Mouse (Mus musculus) gonadal fat pad, adult 2 months (tissue): ENCODE data around the gene Abca8b. TPM values are rescaled to one million over a fixed set of nuclear protein-coding genes. Genes with fewer than 3 reads are reported as not detected.
"Not testable (repeated sequence)": the region's sequence is repeated elsewhere in the genome, so short reads cannot be mapped to it uniquely, and the experiment has no call there.

Experiments
- DNase-seq: peaks from one replicate; pipeline ENCODE4 v3.0.0-alpha.2; 2012; ENCODE audit warnings: low read depth
- polyA plus RNA-seq: library from polyadenylated mRNA; depleted of rRNA; stranded (reverse); fragments of >200 nt; gene quantifications from 2 replicates; pipeline ENCODE4 v1.2.3, GENCODE M21; 2012

Gene Abca8b
- polyA plus RNA-seq, 1 experiment = 2.5 TPM

DNA sequence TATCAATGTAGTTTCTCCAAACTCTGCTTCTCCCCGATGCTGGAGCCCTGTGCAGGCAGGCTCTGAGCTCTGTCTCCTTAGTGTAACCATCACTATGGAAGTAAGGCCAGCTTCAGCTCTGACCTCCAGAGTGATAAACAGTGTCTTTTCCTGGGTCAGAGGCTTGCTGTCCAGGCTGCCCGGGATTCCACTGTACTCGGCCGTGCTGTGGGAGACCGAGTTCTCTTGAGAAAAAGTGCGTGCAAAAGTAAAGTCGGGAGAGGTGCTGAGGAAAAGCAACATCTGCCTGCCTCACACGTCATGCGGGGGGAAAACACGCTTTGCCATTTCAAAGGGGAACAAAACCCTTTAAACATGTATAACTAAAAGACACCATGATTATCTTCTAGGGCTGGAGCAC lies 79.0 kb downstream of the Abca8b start:
- no peak for DNase-seq

DNA sequence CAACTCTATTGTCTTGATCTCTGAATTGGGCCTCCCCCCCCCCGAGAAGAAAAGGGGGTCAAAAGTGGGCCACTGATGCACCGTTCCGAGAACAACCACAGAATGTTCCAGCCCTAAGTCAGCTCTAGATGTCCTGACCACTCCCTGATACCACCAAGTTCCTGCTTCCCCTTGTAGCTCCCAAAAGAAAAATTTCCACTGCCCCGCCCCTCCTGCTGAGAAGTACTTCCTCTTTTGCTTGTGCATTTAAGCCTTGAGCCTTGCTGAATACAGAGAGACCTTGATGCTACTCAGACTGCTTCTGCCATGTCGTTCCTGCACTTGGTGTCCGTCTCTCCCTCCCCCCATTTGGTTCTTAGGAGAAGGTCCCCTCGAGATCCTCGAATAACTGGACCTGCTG lies 82.5 kb downstream of the Abca8b start:
- not testable (repeated sequence) for DNase-seq

DNA sequence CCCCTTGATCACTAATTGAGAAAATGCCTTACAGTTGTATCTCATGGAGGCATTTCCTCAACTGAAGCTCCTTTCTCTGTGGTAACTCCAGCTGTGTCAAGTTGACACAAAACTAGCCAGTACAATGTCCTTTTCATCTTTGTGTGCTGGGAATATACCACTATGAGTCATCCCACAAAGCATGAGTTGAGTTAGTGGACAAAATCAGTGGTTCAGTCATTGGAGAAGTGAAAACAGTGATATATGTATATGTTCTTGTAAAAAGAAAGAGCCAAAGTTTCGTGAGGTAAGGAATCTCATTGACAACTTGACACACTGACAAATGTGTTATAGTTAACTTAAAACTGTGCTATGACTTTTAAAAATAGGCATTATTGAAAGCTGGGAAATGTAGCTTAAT lies 83.5 kb downstream of the Abca8b start:
- DNase-seq = not testable (repeated sequence)

DNA sequence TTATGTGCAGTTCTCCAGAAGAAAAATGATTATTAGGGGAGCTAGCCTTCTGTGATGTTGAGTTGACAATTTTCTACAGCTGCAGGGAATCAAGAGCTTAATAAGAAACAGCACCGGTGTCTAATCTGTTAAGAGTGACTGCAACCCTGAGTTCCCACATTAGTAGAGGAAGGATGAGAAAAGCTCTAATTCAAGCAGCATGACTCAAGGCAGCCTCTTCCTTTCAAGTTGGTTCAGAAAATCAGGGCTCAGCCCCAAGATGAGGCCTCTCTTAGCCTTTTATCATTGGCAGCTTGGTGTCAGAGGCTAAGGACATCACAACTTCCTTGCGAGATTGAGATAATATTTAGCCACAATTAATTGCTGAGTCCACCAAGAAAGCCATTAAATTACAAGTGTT lies 85.8 kb downstream of the Abca8b start:
- DNase-seq = no peak

DNA sequence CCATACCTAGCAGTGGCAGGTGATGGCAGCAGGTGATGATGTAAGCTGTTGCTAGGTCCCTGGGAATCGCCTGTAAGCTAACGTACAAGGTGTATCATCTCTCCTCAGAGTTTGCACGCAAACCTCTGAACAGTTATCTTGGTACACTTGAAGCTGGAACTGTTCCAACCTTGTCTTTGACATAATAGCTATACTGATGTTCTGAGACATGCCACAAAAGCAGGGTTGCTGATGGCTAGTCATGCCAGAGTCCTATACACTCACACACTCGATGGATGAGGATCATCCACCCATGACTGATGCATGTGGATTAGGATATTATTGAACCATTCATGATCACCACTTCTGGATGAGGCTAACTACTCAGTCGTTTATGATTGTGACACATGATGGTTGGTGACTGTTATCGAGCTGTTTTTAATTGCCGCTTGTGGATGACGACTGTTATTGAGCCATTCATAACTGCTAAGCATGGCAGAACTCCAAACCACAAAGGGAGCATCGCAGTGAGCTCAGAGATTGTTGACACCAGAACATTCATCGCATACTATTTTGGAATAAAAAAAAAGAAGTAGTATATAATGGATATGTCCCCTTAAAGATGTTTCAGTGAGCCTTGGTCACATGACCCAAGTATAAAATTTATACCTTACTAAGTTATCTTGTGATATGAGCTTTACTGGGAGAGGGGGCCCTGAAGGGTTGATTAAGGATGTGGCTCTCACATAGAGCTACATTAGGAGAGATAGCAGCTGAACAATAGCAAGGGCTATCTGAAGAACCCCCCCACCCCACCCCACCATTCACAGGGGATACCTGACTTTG lies 87.2 kb downstream of the Abca8b start:
- no peak for DNase-seq

DNA sequence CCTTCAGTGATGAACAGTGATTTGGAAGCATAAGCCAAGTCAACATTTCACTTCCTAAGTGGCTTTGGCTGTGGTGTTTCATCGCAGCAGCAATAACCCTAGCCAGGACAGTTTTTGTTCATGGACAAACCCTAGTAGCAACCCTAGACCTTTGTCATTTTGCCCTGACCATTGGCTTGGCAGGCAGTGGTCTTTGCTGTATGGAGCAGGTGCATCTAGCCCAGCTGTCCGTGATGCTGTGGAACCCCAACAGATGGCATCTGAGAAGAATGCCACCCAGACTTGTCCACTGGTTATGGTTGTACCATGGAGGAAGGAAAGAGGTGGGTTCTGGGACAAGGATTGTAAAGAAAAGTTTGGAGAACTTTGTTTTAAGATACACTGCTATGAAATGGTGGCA lies 88.1 kb downstream of the Abca8b start:
- DNase-seq = no peak

DNA sequence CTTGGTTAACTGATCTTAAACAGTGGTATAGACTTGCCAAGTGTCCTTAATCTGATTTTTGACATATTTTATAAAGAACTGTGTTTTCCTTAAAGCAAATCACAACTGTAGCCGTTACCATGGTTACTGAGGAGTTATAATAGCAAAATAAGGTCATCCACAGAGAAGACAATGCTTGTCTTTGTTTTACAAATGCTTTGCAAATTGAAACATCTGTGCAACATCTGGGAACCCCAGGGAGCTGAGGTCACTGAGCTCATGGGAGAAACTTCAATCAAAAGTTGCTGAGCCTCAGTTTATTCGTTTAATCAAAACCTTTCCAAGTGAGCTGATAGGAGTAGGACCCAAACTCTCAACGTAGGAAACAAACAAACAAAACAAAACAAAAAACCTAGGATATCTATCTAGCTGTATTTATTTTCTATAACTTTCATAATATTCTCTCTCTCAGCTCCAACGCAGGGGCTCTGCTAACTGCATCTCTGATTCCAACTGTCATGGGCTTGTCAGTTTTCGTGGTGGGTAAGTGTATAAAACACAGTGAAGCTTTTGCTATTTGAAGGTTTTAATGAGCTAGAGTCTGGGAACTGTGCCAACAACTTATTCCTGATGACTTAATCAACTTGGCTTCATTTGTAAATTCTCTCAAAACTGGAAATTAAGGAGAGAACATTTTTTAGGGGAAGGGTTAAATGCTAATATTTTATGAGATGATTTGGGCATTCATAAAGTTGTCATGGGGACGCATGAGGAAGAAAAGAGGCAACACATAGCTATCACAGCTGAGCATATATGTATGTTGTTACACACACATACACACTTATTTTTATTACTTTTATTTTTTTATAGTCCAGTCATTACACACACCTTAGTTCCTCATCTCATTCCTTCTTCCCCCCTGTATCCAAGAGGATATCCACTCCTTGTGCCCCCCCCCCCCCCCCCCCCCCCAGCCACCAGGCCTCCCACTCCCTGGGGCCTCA lies 92.7 kb downstream of the Abca8b start:
- no peak for DNase-seq

DNA sequence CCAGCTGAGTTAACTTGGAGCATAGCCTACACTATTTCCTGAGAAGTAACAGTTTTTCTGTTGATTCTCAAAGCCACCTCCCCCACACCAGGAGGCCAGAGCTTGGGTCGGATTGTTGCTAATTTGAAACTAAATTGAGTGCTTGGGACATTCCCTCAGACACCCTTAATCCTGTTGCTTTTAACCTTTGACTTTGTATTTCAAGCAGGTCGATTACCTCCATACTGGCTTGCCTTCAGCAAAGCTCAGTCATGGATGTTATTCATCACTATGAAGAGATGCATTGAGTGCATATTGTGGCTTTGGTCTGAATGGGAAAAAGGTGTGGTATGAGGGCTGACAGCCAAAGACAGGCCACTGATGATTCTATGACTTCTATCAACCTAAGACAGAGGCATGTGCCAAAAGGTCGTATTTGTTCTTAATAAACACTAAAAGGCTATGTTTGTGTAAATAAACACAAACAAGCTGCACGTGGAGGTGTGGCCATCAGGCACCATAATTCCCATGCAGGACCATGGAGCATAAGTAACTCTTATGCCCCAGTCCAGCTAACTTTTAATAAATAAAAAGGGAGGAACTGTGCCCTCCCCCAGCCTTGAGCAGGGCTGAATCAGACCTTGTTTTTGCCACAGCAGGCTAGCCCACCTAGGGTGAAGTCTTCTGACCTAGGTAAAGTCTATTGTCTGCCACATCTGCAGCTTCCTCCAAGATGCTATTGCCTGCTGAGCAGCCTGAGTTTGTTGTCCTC lies 95.0 kb downstream of the Abca8b start:
- no peak for DNase-seq

DNA sequence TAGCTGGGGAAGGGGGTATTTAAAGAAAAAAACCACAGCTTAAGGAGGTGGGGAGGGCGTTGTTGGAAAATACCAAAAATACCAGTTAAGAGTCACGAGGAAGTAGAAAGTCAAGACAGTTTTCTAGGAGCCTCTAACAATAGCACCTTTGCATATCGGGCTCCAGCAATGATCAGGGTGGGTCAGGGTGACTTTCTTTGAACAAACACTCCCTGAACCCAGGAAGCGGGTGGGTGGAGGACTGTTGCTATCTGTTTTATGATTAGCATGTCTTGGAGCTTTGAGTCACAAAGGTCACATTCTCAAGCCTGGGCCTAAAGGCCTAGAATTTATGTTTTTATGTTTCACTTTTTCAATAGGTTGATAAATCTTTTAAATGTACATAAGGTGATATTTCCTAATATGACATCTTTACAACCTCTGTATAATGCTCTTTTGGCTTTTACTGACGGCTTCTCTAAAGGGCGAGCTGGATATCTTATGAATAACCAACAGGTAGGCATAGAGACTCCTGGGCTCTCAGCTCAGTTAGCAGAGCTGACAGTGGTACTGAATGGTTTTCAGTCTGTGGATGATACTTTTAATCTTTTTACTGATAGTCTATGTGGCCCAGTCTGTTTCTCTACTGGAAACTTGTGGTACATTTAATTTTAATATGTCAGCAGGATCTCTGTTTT lies 96.7 kb downstream of the Abca8b start:
- DNase-seq = no peak

DNA sequence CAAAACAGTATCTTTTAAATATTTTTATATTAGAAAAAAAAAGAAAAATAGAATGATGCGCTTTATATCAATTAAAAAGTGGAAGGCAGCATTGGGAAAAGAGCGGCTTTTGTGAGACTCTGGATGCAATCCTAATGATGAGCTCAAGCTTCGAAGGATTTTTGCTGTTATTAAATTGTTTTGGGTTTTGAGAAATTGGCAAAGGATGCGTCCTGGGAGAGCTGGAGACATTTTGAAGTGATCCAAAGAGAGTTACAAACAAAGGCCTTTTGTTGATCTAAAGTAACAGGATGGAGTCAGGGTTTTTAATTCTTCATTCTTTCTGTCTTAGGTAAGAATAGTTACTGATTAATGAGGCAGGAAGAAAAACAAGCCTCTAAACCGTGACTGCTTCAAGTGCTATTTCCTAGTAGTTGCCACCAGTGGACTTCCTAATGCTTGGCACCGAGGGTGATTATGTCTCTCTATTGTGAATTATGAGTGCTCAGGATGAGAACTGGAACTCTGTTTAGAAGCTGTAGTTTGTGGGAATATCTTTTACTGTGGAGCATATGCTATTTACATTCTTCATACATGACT lies 99.6 kb downstream of the Abca8b start:
- no peak for DNase-seq

DNA sequence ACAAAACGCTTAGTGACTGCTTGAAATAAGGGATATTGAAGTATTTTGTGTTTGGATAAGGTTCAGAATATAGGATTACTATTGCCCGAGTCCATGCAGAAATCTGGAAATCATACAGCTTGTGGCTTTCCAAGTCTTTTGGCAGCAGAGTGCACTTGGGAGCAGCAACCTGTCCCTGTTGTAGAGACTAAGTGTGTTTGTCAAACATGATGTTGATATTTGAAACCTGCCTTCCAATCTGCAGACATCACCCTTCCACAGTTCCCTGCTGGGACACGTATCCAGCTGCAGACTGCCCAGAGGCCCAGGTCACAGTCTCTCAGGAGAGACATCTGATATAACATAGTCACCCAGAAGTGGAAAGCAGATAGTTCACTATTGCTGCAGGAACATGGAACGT lies 100.1 kb downstream of the Abca8b start:
- no peak for DNase-seq

DNA sequence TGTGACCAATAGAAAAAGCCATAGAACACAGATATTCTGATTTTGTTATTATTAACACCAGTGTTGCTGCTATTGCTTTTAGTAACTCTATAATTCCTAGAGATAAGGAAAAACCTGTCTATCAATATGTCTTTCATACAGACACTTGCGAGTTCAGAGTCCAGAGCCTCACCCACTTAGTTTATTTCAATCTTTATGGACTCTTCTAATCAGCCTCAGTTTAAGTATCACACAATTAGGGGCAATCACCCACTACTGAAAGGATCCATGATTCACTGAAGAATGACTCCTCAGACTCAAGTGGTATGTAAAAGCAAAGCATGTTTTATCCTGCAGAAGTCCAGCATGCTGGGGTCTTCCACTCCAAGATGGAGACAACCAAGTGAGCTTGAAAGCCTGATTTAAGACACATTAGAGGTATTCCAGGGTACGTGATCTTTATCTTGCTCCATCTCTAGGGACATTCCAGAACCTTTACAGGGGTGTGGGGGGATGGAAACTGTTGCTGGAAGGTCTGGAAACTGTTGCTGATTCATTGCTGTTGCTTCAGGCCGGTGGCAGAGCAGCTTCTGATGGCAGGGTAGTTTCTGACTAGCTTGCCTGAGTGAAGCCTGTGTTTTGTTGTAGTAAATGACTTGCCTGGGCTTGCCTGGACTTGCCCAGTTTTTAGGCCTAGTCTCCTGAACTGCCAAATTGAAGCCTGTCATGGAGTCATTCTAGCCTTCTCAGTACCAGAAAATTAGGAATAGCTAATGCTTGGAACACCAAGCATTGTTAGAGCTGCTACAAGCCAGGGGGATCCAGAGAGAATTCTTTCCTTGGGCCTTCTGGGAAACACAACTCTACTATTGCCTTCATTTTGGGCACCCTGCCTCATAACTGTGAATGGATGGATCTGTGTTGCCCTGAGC lies 101.5 kb downstream of the Abca8b start:
- DNase-seq = no peak

DNA sequence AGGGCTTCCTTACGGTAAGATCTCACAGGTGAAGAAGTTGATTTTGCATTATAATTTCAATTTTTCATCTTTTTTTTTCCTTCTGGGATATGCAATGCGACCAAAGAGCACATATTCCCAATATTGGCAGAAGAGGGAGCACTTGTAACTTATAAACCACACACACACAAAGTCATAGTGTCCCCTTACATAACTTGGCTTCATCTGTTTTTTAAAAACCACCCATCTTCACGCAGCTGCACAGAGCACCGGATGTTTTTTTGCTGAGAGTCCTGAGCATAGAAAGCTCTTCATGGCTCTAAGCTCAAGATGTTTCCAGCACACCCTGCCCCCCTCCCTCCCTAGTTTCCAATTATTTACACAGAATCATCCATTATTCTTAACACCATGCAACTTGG lies 103.7 kb downstream of the Abca8b start:
- DNase-seq = no peak

DNA sequence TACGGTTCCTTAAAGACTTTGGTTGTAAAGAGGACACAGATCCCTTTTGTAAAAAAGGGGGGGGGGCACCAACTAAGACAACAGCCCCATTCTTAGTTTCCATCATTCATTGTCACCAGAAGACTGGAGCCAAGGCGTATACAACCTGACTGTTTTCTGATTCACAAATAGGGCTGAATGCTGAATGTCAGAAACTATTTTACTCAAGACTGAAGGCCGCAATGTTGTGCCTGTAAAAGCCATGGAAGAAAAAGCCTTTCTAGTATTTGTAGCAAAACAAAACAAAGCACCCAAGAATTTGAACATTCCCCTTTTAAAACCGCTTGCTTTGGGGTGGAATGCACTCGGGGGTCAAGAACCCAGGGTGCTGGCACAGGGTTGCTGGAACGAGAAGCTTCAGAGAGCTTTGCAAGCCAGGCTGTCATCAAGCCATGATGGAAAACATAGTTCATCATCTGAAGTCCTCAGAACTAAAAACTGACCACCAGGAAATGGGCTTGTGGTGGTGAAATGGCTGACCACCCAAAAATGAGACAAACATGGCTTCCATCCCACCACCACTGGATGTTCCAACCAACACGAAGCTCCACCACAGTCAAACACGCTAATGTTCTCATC lies 104.2 kb downstream of the Abca8b start:
- DNase-seq = no peak

DNA sequence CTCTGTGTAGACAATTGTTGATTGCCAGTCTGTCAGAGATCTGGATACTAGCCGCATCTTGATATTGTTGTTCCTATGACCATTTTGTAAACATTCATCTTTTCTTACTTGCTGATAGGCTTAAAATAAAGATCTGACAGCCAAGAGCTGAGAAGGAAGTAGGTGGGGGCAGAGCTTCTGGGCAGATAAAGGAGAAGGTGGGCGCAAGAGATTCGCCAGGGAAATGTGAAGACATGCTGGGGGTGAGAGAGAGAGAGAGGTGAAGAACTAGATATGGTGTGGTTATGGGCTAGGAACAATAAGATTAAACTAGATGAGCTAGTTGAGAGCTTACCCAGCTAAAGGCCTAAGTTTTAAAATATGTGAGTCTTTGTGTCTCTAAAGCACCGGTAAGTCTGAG lies 106.0 kb downstream of the Abca8b start:
- no peak for DNase-seq

DNA sequence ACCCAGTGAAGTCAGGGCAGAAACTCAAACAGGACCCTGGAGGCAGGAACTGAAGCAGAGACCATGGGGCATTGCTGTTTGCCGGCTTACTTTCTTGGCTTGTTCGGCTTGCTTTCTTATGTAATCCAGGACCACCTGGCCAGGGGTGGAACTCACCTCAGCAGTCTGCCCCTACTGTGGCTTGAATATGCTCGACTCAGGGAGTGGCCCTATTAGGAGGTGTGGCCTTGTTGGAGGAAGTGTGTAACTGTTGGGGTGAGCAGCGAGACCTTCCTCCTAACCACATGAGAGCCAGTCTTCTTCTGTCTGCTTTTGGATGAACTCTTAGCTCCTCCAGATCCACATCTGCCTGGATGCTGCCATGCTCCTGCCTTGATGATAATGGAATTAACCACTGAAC lies 108.9 kb downstream of the Abca8b start:
- DNase-seq = no peak

DNA sequence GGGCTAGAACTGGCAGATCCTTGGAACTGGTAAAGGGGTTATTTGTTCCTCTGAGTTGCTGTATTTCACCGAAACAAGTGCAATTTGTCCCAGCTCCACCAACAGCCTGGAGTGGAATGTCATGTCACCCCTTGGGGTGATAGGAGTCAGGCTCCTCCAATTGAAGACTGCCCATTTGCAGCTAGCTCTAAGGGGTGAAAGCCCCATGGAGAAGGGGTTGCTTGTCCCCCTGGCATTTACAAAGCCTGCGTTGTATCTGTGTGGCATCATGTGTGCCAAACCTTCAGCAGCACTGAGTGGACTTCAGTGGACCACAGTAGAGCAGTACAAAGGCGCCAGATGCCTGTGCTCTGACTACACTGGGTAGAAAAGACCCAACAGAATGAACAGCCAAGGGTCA lies 110.1 kb downstream of the Abca8b start:
- DNase-seq = no peak

DNA sequence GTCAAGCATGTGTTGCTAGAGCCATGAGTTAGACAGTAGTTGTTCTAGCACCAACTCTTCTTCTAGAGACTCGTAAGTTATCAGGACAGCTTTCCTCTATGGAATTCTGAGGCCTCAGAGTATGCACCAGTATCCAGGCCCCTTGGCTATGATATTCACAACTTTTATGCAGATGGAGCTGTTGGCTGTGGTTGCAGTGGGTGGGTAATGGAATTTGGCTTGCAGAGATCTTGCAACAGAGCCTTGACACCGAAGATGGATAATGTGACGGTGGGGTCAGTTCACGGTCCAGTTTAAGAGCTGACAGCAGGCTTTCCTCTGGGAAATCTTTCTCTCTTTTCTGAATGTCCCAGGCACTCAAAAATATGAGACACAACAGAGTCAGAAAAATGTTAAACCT lies 110.8 kb downstream of the Abca8b start:
- DNase-seq = no peak

DNA sequence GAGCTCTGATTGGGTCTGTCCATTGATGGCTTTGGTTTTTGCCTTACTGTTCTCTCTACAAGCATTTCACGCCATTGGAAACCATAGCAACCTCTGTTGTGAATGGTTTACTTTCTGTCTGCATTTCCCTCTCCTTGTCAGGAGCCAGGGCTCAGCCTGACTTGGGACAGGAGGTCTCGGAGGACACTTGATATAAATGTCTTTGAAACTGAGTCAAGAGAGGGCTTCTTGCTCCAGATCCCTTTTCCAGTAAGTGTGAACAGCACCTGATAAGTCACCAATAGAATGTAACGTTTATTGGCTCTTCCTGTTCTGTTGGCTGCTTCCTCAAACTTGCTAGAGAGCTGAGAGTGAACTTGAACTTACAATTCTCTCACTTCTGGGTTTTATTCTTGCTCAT lies 111.5 kb downstream of the Abca8b start:
- no peak for DNase-seq
